ENCODE assay signal across 19 mouse cellular contexts in the genomic region with DNA sequence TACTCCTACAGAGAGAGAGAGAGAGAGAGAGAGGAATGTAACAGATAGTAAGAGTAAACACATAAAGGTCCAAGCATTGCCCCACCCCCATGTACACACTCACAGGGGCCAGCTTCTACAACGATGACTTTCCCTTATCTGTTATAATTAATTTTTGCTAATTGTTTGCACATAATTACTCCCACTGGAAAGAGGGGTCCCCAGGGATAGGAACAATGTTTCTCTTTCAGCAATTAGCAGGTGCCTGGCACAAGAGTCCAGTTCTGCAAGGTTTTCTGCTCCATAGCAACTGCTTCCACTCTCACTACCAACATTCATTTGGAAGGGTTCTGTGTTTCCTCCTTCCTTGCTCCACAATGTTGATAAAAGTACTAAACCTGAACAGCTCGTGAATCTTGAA. TPM values are rescaled to one million over a fixed set of nuclear protein-coding genes. Genes with fewer than 3 reads are reported as not detected.
DNase-seq lines count a peak whose midpoint lies in the region.
"Had no signal": no experiment of that assay in that cellular context is flagged by ENCODE, and none has a peak within 500 bp of the region (broad histone marks: within the 10 kb centered on the region; RNA-seq: fewer than 3 reads in every experiment).

No protein-coding gene starts in this region.

- DNase-seq in heart, adult 11 months = peak; percentile 3
- DNase-seq in heart, adult 8-10 months (ENCODE audit: low spot score) = no peak
- peak; percentile 70 for DNase-seq in retina, postnatal 1 day
- DNase-seq in retina, embryonic 14.5 days (ENCODE audit: low spot score) = no peak
- peak; percentile 60 for DNase-seq in MN1 (ENCODE audit: low spot score)
- no peak for DNase-seq in left cerebral cortex, adult 18-20 months (ENCODE audit: low spot score in 2 of 2)
- DNase-seq: adrenal gland, adult 2 months; adrenal gland, adult 8-10 months; adrenal gland, postnatal 10 days; adrenal gland, postnatal 14 days; adrenal gland, postnatal 25 days; adrenal gland, postnatal 36 days; B cell, adult 2 months; cerebellum, adult 11 months; cerebellum, adult 11-12 months; cerebellum, adult 18-20 months; cerebellum, adult 2 months had no signal

RNA-seq across cellular contexts. Expression of a gene that starts 25.6 kb away (rescaled TPM):
- not detected for total RNA-seq in heart, adult 8-10 months (2022)
- not detected for total RNA-seq in left cerebral cortex, adult 18-20 months (2021)
- total RNA-seq: adrenal gland, postnatal 10 days; adrenal gland, postnatal 14 days; adrenal gland, postnatal 36 days; CH12.LX; MEL had no signal

Comparison
In these comparisons a context has a peak if more than half of its experiments do, and no peak if none do; other contexts are left out.
1. DNase-seq: peak in heart, adult 11 months (single experiment), retina, postnatal 1 day (single experiment) and MN1 (single experiment); none in heart, adult 8-10 months (single experiment), retina, embryonic 14.5 days (single experiment) and left cerebral cortex, adult 18-20 months (0 of 2).